Mouse (Mus musculus) kidney, embryonic 14.5 days (tissue): ENCODE measurements around the gene Hoxd8. TPM values are rescaled to one million over a fixed set of nuclear protein-coding genes. Genes with fewer than 3 reads are reported as not detected.

ENCODE experiments used
- ATAC-seq: fragments of 200-750 bp; cut with Nextera tagmentation; 2 replicates; pipeline ENCODE4 v1.8.0; 2017; ENCODE audit warnings: moderate number of reproducible peaks, mild to moderate bottlenecking, moderate TSS enrichment, moderate library complexity; ENCODE audit not compliant: low FRiP score, low TSS enrichment
- H3K27ac ChIP-seq: fragments of 300-500 bp; sonication (generic); 2 replicates; pipeline ENCODE4 v1.5.1; 2014; ENCODE audit warnings: low read depth, mild to moderate bottlenecking, low read length, moderate library complexity, mixed read lengths
- H3K27me3 ChIP-seq: fragments of 300-500 bp; sonication (generic); 2 replicates; pipeline ENCODE4 v1.6.1; 2014; ENCODE audit warnings: mild to moderate bottlenecking, low read length; ENCODE audit not compliant: control insufficient read depth, insufficient read depth
- H3K36me3 ChIP-seq: fragments of 300-500 bp; sonication (generic); 2 replicates; pipeline ENCODE4 v1.6.1; 2014; ENCODE audit warnings: low read length, mixed read lengths; ENCODE audit not compliant: control insufficient read depth, insufficient read depth
- H3K4me1 ChIP-seq: fragments of 300-500 bp; sonication (generic); 2 replicates; pipeline ENCODE4 v1.6.1; 2014; ENCODE audit warnings: low read length, mixed read lengths; ENCODE audit not compliant: control insufficient read depth, insufficient read depth
- H3K4me2 ChIP-seq: fragments of 300-500 bp; sonication (generic); replicated peaks from 2 replicates; pipeline ENCODE4 v1.6.1; 2014; ENCODE audit warnings: low read depth, mild to moderate bottlenecking, low read length
- H3K4me3 ChIP-seq: fragments of 300-500 bp; sonication (generic); 2 replicates; pipeline ENCODE4 v1.5.1; 2014; ENCODE audit warnings: mild to moderate bottlenecking, low read length
- H3K9ac ChIP-seq: fragments of 300-500 bp; sonication (generic); 2 replicates; pipeline ENCODE4 v1.6.1; 2014; ENCODE audit warnings: low read depth, mild to moderate bottlenecking, low read length, moderate library complexity
- H3K9me3 ChIP-seq: fragments of 300-500 bp; sonication (generic); 2 replicates; pipeline ENCODE4 v1.6.1; 2016; ENCODE audit warnings: low read length; ENCODE audit not compliant: control insufficient read depth
- WGBS: fragments of 180-500 bp; shearing (Covaris S2); extraction: QIAGEN DNeasy Blood & Tissue Kit; methylation state at CpG from one replicate; pipeline ENCODE4 v1.1.7; 2014; 5-methylcytosine and 5-hydroxymethylcytosine counted together
- polyA plus RNA-seq: library from polyadenylated mRNA; unstranded; fragments of >200 nt; fragmentation: Nextera tagmentation; extraction: Ambion mirVana; gene quantifications from 2 replicates; pipeline ENCODE4 v1.2.1, GENCODE M21; 2014

The Hoxd8 gene
- polyA plus RNA-seq, 1 experiment from 2014 or later = 45.0 TPM

GRCm38 (mm10) chr2:74675666-74676282 lies 28.6 kb upstream of the Hoxd8 start:
- peak overlapping the region; percentile 77 for H3K27ac ChIP-seq
- H3K4me3 ChIP-seq = peak overlapping the region; percentile 29
- H3K4me2 ChIP-seq = peak overlapping the region; percentile 46
- 11% methylated on average over 24 of the region's 24 CpGs for WGBS
- no peaks in the 10 kb centered on the region for H3K9me3 ChIP-seq
- H3K27me3 ChIP-seq = peaks cover 45% of the 10 kb centered on the region
- peaks cover 34% of the 10 kb centered on the region for H3K4me1 ChIP-seq
- H3K9ac ChIP-seq = peak overlapping the region; percentile 58
- ATAC-seq = no peak
- H3K36me3 ChIP-seq = no peaks in the 10 kb centered on the region

DNA sequence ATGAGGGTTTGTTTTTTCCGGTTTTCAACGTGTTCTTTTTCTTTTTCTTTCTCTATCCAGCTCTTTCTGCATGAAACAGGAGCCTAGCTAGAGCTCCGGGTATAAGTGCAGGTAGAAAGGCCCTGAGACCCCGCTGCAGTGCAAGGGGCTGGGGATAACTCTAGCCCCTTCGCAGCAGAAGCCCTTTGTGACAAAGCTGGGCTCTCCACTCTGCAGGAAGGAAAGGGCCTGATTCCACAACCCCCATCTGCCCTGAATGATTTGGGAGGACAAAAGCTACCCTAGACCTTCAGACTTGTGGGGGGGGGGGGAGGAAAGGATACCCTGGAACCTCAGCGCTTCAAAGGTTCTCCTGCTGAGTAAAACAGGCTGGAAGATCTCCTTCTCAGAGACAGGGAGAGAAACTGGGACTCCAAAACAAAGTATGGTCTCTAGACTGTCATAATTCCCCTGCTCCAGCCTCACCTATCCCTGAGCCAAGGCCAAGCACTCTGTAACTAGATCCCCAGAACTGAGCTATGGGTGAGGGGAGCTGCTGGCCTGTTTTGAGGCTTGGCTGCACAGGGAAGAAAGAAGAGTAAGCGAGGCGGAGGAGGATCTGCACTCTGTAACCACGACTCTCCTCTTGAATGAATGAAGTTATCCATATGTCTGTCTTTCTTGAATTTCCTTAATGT lies 27.9 kb upstream of the Hoxd8 start:
- H3K27me3 ChIP-seq = peaks cover 43% of the 10 kb centered on the region
- peak overlapping the region; percentile 77 for H3K27ac ChIP-seq
- peaks cover 34% of the 10 kb centered on the region for H3K4me1 ChIP-seq
- peak overlapping the region; percentile 58 for H3K9ac ChIP-seq
- no peaks in the 10 kb centered on the region for H3K9me3 ChIP-seq
- peak; percentile 66 for ATAC-seq
- peak overlapping the region; percentile 29; the same call in 1 of the 2 replicates for H3K4me3 ChIP-seq
- no peaks in the 10 kb centered on the region for H3K36me3 ChIP-seq
- peak overlapping the region; percentile 46 for H3K4me2 ChIP-seq
- 11% methylated on average over 9 of the region's 9 CpGs for WGBS

DNA sequence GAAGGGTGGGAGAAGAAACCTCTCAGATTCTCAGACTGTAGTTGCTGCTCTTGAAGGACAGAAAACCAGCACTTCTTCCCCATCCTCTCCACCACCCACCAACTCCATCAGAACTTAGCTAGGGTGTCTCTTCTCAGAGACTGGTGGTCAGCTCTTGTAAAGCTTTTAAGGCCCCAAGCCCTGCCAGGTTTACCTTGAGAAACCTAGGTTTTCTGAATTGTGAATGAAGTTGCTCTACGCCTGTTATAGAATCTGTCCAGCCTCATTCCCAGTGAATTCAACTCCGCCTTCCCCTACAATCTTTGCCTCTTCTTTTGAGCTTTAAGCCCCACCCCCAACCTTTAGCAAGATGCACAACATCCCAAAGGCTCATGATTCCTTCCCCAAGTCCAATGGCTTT lies 27.3 kb upstream of the Hoxd8 start:
- no peak overlapping the region for H3K9ac ChIP-seq
- H3K9me3 ChIP-seq = no peaks in the 10 kb centered on the region
- 34% methylated on average over 2 of the region's 2 CpGs for WGBS
- H3K4me2 ChIP-seq = peak overlapping the region; percentile 10
- H3K4me3 ChIP-seq = peak overlapping the region; percentile 6; the same call in 1 of the 2 replicates
- no peak for ATAC-seq
- H3K4me1 ChIP-seq = peaks cover 34% of the 10 kb centered on the region
- peak overlapping the region; percentile 77; the same call in 1 of the 2 replicates for H3K27ac ChIP-seq
- no peaks in the 10 kb centered on the region for H3K36me3 ChIP-seq
- H3K27me3 ChIP-seq = peaks cover 41% of the 10 kb centered on the region

GRCm38 (mm10) chr2:74678891-74679595 lies 25.4 kb upstream of the Hoxd8 start, which contains the start of gene Hoxd11:
Gene Hoxd11 (plus strand): TSS chr2:74679557.
- no peak for ATAC-seq
- Histone ChIP-seq H3K9me3 (no peaks in the 10 kb centered on the region), H3K27ac (peak within 1 kb of the TSS; percentile 97), H3K4me1 (peaks cover 34% of the 10 kb centered on the region), H3K4me2 (peak within 1 kb of the TSS; percentile 85), H3K9ac (peak within 1 kb of the TSS; percentile 99), H3K4me3 (peak within 1 kb of the TSS; percentile 85), H3K27me3 (peaks cover 43% of the 10 kb centered on the region), H3K36me3 (0 out of 2 replicates have a peak, but pooled peaks cover 1% of the 10 kb centered on the region)
- WGBS = 2% methylated on average over 15 of the region's 15 CpGs

GRCm38 (mm10) chr2:74679596-74679971 lies 24.8 kb upstream of the Hoxd8 start:
- peak overlapping the region; percentile 99 for H3K9ac ChIP-seq
- 0 out of 2 replicates have a peak, but pooled peaks cover 2% of the 10 kb centered on the region for H3K36me3 ChIP-seq
- peaks cover 38% of the 10 kb centered on the region for H3K27me3 ChIP-seq
- peak overlapping the region; percentile 85 for H3K4me3 ChIP-seq
- H3K27ac ChIP-seq = peak overlapping the region; percentile 97
- H3K4me1 ChIP-seq = peaks cover 30% of the 10 kb centered on the region
- ATAC-seq = no peak
- peak overlapping the region; percentile 85 for H3K4me2 ChIP-seq
- H3K9me3 ChIP-seq = no peaks in the 10 kb centered on the region
- WGBS = under 1% methylated on average over 26 of the region's 26 CpGs

DNA sequence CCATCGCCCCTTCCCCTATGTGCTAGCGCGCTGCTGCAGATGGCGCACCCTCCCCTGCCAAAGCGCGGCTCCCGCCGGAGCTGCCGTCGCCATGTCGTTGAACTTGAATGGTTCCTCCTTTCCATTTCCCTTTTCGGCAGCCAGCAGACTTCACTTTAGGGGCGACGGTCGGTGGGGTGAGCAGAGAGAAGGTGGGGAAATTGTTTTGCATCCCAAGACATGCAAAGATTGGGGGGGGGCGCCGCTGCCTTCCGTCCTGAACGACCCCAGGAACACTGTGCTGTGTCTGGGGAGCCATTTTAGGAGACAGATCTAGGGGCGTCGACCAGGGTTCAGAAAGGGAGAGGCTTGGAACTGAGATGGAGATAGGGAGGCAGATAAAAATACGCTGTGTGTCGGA lies 24.4 kb upstream of the Hoxd8 start:
- 1% methylated on average over 23 of the region's 23 CpGs for WGBS
- Histone ChIP-seq H3K9ac (peak overlapping the region; percentile 99), H3K36me3 (0 out of 2 replicates have a peak, but pooled peaks cover 2% of the 10 kb centered on the region), H3K4me3 (peak overlapping the region; percentile 85), H3K4me2 (peak overlapping the region; percentile 85), H3K4me1 (peaks cover 29% of the 10 kb centered on the region), H3K27me3 (peaks cover 35% of the 10 kb centered on the region), H3K27ac (peak overlapping the region; percentile 97), H3K9me3 (no peaks in the 10 kb centered on the region)
- ATAC-seq = no peak; the same call in 1 of the 2 replicates

DNA sequence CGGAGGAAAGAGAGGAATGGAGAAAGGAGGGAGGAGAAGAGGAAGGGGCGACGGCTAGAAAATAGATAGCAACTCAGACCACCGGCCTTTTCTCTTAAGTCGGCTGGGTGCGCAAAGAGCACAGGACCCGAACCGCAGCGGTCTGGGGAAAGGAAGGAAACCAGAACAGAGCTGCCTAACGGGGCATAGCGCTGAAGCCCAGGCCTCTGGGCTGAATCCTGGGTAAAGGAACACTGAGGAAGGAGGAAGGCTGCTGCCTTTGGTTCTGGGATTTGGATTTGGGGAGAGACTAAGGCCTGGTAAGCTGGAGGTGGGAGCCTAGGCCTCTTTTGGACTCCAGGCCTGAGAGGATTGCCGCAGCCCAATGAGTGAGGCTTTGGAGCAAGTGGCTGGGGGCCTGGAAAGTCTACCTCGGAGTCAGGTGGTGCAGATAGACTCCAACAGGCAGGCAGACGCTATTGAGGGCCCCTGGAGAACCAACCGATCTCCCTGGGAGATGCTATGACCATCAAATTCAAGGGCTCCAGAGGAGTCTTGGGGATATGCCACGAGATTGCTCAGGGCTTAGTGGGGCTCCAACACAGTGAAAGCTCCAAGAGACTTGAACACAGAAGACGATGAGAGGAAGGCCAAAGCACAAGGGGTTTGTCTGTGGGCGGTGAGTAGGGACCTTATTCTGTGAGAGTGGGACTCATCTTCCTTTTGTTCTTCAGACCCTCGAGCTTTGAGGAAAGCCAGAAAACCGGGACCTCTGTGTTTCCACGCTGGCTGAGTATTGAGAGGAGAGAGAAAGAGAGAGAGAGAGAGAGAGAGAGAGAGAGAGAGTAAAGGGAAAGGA lies 23.6 kb upstream of the Hoxd8 start:
- Histone ChIP-seq H3K4me2 (peak overlapping the region; percentile 85), H3K36me3 (0 out of 2 replicates have a peak, but pooled peaks cover 2% of the 10 kb centered on the region), H3K9me3 (no peaks in the 10 kb centered on the region), H3K27ac (peak overlapping the region; percentile 97), H3K27me3 (peaks cover 29% of the 10 kb centered on the region), H3K4me1 (peaks cover 21% of the 10 kb centered on the region), H3K4me3 (peak overlapping the region; percentile 85), H3K9ac (peak overlapping the region; percentile 99)
- ATAC-seq = no peak
- 3% methylated on average over 21 of the region's 21 CpGs for WGBS
